Mouse (Mus musculus) small intestine, adult 2 months (tissue): ENCODE results near the gene Rpl36a-ps1.

Experiments
- CTCF ChIP-seq: fragments of 200-500 bp; IDR thresholded peaks from 2 replicates; pipeline ENCODE4 v1.5.1; 2012; ENCODE audit warnings: low read depth, mild to moderate bottlenecking, control low read depth, inconsistent platforms, low read length, moderate library complexity, mixed read lengths; ENCODE audit not compliant: insufficient replicate concordance, insufficient read length; ENCODE audit errors: extremely low read depth
- POLR2A ChIP-seq: fragments of 200-500 bp; IDR thresholded peaks from 2 replicates; pipeline ENCODE4 v1.6.1; 2012; ENCODE audit warnings: low read depth, mild to moderate bottlenecking, control low read depth, inconsistent platforms, low read length, moderate library complexity

DNA sequence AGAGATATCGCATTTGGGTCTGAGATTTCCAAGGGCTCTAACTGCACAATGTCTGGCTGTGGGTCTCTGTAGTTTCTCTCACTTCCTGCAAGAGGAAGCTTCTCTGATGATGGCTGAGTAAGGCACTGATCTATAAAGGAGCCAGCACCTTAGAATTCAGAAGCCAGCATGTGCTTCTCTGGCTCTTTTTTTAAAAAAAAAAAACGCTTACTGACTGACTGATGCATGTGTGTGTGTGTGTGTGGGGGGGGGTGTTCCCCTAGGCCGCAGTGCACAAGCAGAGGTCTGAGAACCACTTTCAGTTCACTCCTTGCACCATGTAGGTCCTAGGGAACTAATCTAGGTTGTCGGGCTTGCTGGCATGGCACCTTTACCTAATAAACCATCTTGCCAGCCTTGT lies 47.3 kb upstream of the Rpl36a-ps1 start:
- TF ChIP-seq POLR2A (no peak), CTCF (no peak)
